Mouse (Mus musculus) left cerebral cortex, adult 9 months (tissue): ENCODE measurements at regions not wholly inside any gene's neighbourhood (a gene's known extent, or its start where the extent isn't known, plus 50 kb on each side); places are given as distances from the start of the nearest gene placed in this dataset.
"Not testable (repeated sequence)": the region's sequence is repeated elsewhere in the genome, so short reads cannot be mapped to it uniquely, and the experiment has no call there.

Source experiments
- DNase-seq, 2 experiments: peaks; one replicate each; pipeline ENCODE4 v3.0.0; 2022; ENCODE audit warnings: low spot score in 2 of 2

DNA sequence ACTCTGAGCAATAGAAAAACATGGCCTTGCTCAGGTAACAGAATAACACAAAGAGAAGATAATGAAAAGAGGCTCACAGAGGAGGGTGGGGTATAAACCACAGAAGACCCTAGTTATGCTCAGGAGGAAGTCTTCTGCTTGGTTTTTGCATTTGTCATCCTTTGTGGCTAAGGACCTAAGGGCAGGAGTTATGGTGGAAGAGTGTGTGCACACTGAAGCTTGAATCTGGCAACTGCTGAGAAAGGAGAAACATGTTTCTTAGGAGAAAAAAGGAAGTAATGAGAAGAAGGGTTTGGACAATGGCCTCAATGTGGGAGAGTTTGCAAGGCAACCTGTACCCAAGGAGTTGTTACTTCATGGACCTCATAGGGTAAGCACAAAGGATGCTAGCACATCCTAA, 106.8 kb upstream of the Nyap2 start:
- no peak for DNase-seq

DNA sequence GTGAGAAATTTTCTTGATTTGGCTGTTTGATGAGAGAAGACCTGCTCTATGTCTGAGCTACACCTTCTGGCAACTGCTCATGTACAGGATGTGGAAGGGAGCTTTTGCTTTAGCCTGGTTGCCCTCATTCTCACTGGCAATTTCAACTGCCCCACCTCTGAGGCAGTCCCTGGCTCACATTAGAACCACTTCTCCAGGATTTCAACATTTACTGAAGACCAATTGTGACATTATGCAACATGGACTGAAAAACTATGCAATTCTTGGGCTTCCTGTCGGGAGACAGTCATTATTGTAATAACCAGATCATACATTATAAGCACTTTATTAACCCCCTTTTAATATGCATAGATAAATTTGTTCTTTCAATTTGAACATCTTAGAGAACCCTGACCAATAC, 107.6 kb upstream of the Nyap2 start:
- no peak for DNase-seq

DNA sequence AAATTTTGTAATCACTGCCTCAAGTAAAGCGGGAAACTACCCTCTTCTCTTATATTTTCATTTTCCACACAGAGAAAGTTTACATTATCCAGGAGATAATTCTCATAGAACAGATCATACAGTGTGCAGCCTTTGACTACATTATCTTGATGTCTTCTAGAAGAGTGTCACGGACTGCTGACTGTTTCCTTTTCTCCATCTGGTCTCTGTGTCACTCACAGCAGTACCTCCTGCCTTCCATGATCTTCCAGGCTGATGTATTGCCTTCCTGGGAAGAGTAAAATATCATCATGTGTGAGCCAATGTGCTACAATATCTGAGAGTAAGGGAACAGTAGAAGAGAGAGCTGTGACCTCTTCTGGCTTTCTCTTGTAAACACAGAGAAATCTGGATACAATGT, 111.0 kb upstream of the Nyap2 start:
- DNase-seq: no peak

DNA sequence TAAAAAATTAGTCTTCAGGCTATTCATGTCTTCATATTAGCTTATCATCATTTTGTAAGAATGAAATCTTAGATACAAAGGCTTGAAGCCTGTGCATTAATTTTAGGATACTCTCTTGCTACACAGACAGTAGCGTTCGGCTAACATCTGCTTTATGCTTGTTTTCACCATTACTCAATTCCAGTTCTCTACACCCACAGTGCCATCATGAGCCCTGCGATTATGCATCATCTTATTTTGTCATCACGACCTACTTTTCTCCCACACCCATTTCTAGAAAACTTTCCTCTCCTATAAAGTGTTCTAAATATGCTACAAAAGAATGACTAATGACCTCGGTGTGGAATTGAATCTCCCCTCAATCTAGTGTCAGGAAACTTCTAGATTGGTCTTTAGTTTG, 112.4 kb upstream of the Nyap2 start:
- peak in 1 of 2 experiments; percentile 11 for DNase-seq

DNA sequence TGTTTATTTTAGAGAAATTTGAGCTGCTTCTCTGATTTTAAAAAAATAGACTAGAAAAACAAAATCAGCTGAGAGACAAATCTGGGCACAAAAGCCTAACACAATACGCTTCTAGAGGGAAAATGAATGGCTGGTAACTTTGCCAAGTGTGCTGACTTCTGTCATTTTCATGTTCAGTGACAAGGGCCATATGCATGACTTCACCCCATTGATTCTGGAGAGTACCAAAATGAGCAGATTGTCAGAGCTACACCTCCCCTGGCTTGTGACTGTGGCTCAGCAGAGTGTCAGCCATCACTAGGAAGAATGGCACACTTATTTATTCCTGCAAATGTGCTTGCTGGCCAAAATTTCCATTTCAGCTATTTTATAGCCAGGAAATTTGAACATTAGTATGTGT, 112.9 kb upstream of the Nyap2 start:
- no peak for DNase-seq

DNA sequence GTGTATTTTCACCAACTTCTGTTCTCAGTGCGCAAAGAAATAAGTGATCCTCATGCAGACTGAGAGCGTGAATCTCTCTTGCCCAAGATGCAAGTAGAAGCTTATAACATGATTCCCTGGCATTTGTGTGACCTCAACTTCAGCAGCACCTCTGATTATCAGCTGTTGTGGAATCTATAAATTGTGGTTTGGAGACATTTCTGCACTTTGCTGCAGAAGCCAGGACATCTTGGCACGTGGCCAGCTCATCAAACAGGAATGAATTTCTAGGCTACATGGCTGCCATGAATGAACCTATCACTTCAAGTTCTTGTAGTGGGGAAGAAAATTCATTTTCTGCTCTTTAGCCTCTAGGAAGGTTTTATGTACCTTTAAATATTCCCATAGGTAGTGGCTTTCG, 126.3 kb upstream of the Nyap2 start:
- DNase-seq: no peak

DNA sequence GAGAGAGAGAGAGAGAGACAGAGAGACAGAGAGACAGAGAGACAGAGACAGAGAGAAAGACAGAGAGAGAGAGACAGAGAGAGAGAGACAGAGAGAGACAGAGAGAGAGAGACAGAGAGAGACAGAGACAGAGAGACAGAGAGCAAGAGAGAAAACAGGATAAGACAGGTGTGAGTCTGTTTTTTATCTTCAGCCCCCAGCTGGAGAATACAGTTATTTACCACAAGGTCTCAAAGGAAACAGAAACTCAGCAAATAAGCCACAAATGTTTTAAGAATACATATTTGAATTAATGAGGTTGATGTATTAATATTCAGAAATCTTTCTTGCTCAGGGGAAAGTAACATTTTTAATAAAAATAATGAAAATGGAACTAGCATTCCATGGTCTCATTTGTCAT, 130.7 kb upstream of the Nyap2 start:
- not testable (repeated sequence) for DNase-seq

DNA sequence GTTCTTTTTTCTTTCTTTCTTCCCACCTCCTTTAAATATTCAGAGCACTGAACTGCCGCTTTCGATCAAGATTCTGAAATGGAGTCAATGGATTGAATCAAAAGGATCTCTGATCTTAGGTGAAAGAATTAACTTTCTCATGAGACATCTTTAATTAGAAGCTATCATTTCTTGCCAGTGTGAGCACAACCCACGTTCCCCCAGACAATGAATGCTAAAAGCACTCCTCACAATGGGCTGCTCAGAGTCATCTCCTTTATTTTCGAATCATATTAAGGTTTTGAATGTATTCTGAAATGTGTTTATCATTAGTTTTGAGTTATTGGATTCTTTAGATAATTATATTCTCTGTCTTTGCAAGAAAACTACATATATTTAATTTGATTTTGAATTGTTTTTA, 137.4 kb upstream of the Nyap2 start:
- no peak for DNase-seq

DNA sequence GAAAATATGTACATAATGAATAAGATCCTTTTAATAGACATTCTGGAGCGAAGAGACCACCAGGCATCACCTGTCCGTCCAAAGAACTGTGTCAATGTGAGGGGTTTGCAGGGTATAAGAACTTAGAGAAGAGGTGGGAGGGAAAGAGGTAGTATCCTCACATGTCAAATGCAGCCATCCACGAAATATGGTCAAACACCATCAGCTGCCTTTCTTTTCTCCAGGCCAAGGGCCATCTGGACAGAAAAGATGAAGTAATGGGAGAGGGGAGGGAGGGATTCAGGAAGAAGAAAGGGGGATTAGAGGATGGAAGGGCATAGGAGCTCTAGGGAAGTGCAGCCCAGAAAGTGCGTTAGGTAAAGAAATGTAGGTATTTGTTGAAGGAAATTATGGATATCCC, 141.0 kb upstream of the Dock10 start:
- no peak for DNase-seq

DNA sequence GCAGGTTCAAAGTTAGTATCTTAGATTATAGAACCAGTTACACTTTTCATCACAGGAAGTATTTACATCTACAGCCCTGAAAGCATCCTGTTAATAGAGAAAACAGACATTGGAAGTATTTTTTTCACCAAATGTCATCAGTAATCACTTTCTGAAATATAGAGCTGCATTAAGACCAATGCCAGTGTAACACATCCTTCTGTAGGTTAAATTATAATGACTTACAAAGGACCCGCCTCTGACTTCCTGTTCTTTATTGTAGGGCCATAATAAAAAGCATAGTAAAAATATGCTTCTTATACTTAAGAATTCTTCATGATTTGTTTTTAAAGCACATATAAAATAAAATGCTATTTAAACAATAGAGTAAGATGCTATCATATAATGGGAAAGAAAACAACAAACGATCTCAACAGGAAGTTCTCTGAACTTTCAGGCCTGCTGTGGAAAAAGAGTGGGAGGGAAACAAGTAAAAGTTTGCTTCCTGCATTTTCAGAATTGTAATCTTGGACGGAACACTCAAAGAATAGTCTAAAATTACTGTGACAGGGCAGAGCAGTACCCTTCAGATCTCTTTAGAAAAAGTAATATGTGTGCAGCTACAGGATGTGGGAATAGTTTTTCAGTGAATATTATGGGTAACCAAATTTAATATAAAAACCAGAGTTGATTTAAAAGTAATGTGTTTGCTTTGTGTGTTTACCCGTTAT, 116.0 kb upstream of the Dock10 start:
- no peak for DNase-seq

DNA sequence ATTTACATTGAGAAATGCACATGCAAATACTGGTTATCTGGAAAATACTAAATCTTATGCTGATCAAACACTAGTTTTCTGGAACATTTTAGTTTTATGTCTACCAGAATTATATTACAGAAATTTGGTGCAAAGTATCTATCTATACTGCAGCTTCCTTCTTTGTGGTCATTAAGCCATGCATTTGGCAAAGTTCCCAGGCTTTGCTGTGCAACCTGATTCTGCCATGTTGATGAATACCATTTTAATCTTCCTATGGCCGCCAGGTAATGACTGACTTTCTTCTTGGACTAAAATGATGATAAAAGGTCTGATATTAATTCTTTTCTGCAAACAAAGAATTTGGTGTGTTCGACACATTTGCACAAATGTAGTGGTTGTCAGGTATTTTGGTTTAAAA, 115.3 kb upstream of the Dock10 start:
- no peak for DNase-seq

DNA sequence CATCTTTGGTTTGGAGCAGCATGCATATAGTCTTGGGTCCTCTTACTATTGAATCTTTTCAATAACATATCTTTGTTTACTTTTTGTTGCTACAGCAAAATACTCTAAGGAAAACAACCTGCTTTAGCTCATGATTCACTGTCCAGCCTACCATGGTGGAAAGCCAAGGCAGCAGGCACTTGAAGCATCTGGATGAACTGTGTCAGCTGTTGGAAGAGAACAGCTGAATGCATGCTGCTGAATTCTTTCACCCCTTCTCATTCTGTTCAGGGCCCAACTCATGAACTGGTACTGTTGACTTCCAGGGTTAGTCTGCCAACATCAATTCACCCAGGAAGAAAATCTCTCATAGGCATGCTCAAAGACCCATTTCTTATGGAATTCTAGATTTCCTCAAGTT, 110.5 kb upstream of the Dock10 start:
- no peak for DNase-seq

DNA sequence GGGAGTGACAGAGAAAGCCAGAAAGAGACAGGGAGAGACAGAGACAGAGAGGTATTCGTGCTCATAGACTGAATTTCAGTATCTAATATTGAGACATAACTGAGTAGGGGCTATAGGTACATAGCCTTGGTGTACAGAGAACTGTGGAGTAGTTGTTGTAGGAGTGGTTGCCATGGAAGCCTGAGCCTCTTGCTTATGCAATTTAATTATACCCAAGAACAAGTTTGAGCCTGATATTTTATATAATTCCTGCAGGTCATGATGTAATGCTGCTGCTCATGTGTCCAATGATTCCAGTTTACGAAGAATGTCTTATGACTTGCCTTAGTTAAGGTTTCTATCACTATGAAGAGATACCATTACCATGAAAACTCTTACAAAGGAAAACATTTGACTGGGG, 98.7 kb upstream of the Dock10 start:
- no peak for DNase-seq

DNA sequence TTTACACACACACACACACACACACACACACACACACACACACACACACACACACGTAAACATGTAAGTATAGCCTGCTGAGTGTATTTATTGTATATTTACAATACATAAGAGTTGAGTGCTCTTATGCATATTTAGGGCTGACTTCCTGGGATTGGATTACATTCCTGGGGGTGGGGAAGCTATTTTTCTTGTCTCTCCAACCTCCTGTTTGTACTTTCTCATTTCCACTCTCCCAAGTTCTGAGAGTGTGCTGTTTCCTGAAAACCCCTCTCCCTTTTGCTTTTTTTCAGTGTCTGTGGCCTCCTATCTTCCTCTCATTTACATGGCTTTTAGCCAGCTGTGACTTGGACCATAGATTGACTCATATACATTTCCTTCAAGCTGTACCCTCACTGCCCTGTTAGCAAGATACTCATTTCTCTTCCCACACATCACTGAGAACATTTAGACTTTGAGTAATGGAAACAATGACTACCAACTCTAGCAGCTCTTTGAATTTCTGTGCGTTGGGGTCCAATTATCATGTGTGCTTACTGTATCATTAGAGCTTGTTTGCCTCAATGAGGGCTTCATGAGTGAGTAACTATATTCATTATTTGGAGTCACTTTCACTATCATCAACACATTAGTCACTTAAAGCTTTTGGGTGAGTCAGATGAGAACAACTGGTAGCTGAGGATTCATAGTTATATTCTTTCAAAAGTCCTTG, 96.8 kb upstream of the Dock10 start:
- no peak for DNase-seq

DNA sequence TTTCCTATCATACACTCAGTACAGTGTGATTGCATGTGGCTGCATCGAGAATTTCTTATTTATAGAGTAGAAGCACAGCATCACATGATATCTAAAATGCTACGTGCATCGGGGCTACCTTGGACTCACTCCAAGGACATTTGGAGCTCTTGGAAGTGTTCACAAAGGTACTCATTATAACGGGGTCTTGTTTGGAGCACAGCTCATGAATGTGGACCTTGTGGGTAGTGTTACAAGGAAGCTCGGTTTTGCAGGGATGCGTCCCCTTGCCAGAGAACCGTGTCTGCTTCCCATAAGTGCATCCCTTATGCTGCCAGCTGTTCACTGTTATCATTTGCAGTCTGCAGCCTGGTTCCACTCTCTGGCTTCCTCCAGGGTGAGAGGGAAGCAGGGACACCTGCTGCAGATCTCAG, 96.0 kb upstream of the Dock10 start:
- peak; percentile 43 to 70 for DNase-seq

DNA sequence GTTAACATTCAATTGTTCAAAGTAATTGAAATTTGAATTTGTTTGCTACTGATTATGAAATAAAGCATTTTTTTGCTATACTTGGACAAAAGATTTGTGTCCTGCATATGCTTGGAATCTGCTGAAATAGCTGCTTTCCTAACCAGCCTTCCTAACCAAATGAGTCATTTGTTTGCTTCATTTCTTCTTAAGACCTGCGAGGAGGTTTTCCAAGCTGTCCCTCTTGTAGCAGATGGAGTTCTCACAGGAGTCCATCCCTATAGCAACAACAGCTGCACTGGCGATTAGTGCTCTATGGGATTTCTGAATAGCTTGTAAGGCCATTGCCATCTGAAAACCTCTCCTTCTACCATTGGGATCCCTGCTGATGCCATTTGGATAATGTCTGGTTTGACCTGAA, 94.4 kb upstream of the Dock10 start:
- peak in 1 of 2 experiments; percentile 54 for DNase-seq

DNA sequence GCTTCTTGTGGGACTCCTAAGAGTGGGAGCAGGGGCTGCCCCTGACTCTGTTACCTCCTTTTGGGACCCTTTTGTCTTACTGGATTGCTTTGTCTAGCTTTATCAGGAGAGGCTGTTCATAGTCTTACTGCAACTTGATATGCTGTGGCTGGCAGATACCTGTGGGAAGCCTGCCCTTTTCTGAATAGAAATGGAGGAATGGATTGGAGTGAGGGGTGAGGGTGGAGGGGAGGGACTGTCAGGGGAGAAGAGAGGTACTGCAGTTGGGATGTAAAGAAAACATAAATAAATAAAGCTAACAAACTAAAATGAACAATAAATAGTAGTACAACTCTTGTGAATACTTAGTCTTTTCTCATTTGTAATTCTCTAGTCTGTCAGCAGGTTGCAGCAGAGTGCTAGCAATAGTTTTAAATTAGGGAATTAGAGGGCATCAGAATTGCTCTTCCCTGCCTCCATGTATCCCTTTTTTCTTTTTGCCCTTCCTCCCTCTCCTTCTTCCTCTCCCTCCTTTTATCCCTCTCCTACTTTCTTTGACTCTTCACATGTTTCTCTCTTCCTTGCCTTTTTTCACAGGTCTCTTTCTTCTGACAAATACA, 72.0 kb upstream of the Dock10 start:
- peak in 1 of 2 experiments; percentile 49 for DNase-seq

DNA sequence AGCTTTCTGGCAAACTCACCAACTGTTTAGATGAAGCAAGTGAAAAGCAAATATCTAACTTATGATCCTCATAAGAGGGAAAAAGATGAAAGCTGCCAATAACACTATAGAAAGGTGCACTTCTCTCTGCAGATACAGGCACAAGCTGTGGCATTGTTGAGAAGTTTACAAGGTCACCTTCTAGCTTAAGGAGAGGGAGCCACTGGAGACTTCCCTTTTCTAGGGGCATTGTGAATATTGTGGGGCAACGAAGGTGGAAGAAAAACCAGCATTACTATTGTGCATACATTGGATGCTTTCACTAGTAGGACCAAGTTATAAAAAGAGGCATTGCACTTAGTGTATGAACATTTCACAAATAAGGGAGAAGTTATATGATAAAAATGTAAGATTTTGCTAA, 68.1 kb upstream of the Dock10 start:
- no peak for DNase-seq

DNA sequence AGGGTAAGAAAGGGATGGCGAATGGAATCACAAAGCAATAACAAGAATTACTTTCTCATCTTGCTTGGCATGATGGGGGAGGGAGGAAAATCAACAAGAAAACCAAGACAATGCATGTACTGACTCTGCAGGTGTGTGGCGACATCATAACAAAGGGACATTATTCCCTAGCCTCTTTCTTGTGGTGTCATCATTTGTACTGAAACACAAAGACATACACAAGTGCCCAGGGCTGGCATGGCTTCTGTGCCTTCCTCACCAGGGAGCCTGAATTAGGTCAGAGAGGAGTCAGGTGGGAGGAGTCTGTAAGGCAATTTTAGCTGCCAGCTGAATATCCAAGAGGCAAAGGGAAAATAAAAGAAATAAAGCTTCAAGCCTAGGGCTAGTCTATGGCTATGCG, 65.6 kb upstream of the Dock10 start:
- DNase-seq: peak; percentile 28 to 39

DNA sequence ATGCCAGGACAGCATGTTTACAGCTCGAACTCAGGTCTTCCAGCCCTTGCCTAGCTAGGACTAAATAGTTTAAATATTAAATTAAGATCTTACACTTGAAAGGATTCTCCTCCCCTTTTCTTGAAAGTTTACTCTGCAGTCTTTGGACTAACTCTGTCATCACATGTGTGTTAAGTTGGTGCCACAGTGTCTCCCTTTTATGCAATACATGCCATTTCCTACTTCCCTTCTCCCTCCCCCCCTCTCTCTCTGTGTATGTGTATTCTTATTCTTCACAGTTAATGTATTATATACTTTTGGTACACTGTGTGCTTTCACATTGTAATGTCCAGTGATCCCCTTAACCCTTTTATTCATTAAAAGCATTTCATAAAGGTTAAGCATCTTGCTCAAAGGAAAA, 63.9 kb upstream of the Dock10 start:
- DNase-seq: no peak

DNA sequence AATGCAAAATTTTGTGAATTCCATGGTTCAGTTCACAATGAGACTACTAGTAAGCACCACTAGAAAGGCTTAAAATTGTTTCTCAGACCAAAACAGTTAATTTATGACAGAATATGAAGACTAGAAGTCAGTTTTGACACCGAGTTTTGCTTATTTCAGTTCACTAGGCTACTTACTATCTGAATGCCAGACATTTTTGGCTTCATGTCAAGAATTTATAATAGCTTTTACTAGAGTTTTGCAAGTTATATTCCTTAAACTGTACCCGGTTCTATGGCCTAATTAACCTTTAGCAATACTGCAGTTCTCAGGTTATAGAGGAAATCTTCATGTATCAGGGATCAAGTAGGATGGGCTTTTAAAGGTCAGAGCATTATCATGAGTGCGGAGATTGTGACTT, 54.6 kb upstream of the Dock10 start:
- no peak for DNase-seq
